Mouse (Mus musculus) yolk sac, embryonic 10.5 days (tissue): ENCODE data around the gene Trove2.
"Not testable (repeated sequence)": the region's sequence is repeated elsewhere in the genome, so short reads cannot be mapped to it uniquely, and the experiment has no call there.

Experiments
- DNase-seq: peaks from one replicate; pipeline ENCODE4 v3.0.0-alpha.2; 2017; ENCODE audit warnings: low spot score

Trove2 gene

GRCm38 (mm10) chr1:143739361-143740350, 37.2 kb downstream of the Trove2 start:
- peak; percentile 88 for DNase-seq

- no peak for DNase-seq
These were observed 38.1 kb downstream of the Trove2 start for GRCm38 (mm10) chr1:143738811-143739210.

- DNase-seq: no peak
These were observed 42.9 kb downstream of the Trove2 start for GRCm38 (mm10) chr1:143733914-143734410.

- DNase-seq: no peak
These were observed 45.2 kb downstream of the Trove2 start for GRCm38 (mm10) chr1:143731691-143732090.

- DNase-seq: peak; percentile 44
These were observed 46.0 kb downstream of the Trove2 start for GRCm38 (mm10) chr1:143730899-143731298.

GRCm38 (mm10) chr1:143727701-143728445, 49.0 kb downstream of the Trove2 start:
- DNase-seq: peak; percentile 81

GRCm38 (mm10) chr1:143724456-143725064, 52.3 kb downstream of the Trove2 start:
- no peak for DNase-seq

GRCm38 (mm10) chr1:143716038-143716437, 60.8 kb downstream of the Trove2 start, which contains the start of gene Glrx2:
Gene Glrx2, plus strand, starts transcription at chr1:143716338.
- DNase-seq: not testable (repeated sequence)

GRCm38 (mm10) chr1:143710627-143710976, 66.3 kb downstream of the Trove2 start:
- DNase-seq: peak; percentile 63

GRCm38 (mm10) chr1:143709966-143710626, 66.8 kb downstream of the Trove2 start:
- DNase-seq: no peak

- DNase-seq: peak; percentile 60
These were observed 68.5 kb downstream of the Trove2 start for GRCm38 (mm10) chr1:143708361-143708760.

- no peak for DNase-seq
These were observed 69.9 kb downstream of the Trove2 start for GRCm38 (mm10) chr1:143707006-143707405.

- DNase-seq: peak; percentile 88
These were observed 74.1 kb downstream of the Trove2 start, which contains the start of gene Cdc73 for GRCm38 (mm10) chr1:143702741-143703262. Gene Cdc73, minus strand, starts transcription at chr1:143702893.

GRCm38 (mm10) chr1:143702141-143702740, 74.6 kb downstream of the Trove2 start:
- no peak for DNase-seq

GRCm38 (mm10) chr1:143701736-143702135, 75.1 kb downstream of the Trove2 start:
- DNase-seq: no peak
